Mouse (Mus musculus): ENCODE data around the gene Zfp704.

Gene Zfp704

GRCm38 (mm10) chr3:9518936-9519335 is 90.9 kb downstream of the Zfp704 start:
- no peak for DNase-seq (ENCODE audit: low spot score in 2 of 2)

- DNase-seq (ENCODE audit: low spot score in 2 of 2) = no peak
These were observed 93.6 kb downstream of the Zfp704 start for GRCm38 (mm10) chr3:9516119-9516855.

GRCm38 (mm10) chr3:9515527-9515926 is 94.4 kb downstream of the Zfp704 start:
- DNase-seq (ENCODE audit: low spot score in 2 of 2) = no peak

- no peak for DNase-seq (ENCODE audit: low spot score in 2 of 2)
These were observed 96.2 kb downstream of the Zfp704 start for GRCm38 (mm10) chr3:9513703-9514110.

- no peak for DNase-seq (ENCODE audit: low spot score in 2 of 2)
These were observed 97.7 kb downstream of the Zfp704 start for GRCm38 (mm10) chr3:9512199-9512598.

GRCm38 (mm10) chr3:9505692-9506211 is 104.1 kb downstream of the Zfp704 start:
- DNase-seq (ENCODE audit: low spot score in 2 of 2) = no peak

GRCm38 (mm10) chr3:9504371-9504770 is 105.5 kb downstream of the Zfp704 start:
- DNase-seq (ENCODE audit: low spot score in 2 of 2) = no peak

GRCm38 (mm10) chr3:9500725-9501124 is 109.2 kb downstream of the Zfp704 start:
- peak; percentile 88 to 91 for DNase-seq (ENCODE audit: low spot score in 2 of 2)

- DNase-seq (ENCODE audit: low spot score in 2 of 2) = peak in 1 of 2 experiments; percentile 34
These were observed 109.8 kb downstream of the Zfp704 start for GRCm38 (mm10) chr3:9499994-9500553.

GRCm38 (mm10) chr3:9499489-9499888 is 110.4 kb downstream of the Zfp704 start:
- DNase-seq (ENCODE audit: low spot score in 2 of 2) = no peak

- no peak for DNase-seq (ENCODE audit: low spot score in 2 of 2)
These were observed 112.6 kb downstream of the Zfp704 start for GRCm38 (mm10) chr3:9497260-9497659.

- DNase-seq (ENCODE audit: low spot score in 2 of 2) = no peak
These were observed 118.1 kb downstream of the Zfp704 start for GRCm38 (mm10) chr3:9491766-9492283.

GRCm38 (mm10) chr3:9487644-9488043 is 122.2 kb downstream of the Zfp704 start:
- no peak for DNase-seq (ENCODE audit: low spot score in 2 of 2)

- DNase-seq (ENCODE audit: low spot score in 2 of 2) = no peak
These were observed 124.4 kb downstream of the Zfp704 start for GRCm38 (mm10) chr3:9485506-9485905.

GRCm38 (mm10) chr3:9481956-9482355 is 127.9 kb downstream of the Zfp704 start:
- DNase-seq (ENCODE audit: low spot score in 2 of 2) = no peak

- DNase-seq (ENCODE audit: low spot score in 2 of 2) = no peak
These were observed 128.5 kb downstream of the Zfp704 start for GRCm38 (mm10) chr3:9481358-9481757.

- DNase-seq (ENCODE audit: low spot score in 2 of 2) = no peak
These were observed 128.9 kb downstream of the Zfp704 start for GRCm38 (mm10) chr3:9480936-9481335.

- no peak for DNase-seq (ENCODE audit: low spot score in 2 of 2)
These were observed 132.5 kb downstream of the Zfp704 start for GRCm38 (mm10) chr3:9477386-9477785.

- no peak for DNase-seq (ENCODE audit: low spot score in 2 of 2)
These were observed 133.5 kb downstream of the Zfp704 start for GRCm38 (mm10) chr3:9476336-9476735.

- DNase-seq (ENCODE audit: low spot score in 2 of 2) = no peak
These were observed 134.4 kb downstream of the Zfp704 start for GRCm38 (mm10) chr3:9475501-9475900.

- no peak for DNase-seq (ENCODE audit: low spot score in 2 of 2)
These were observed 135.6 kb downstream of the Zfp704 start for GRCm38 (mm10) chr3:9474331-9474730.

GRCm38 (mm10) chr3:9466287-9466686 is 143.6 kb downstream of the Zfp704 start:
- peak in 1 of 2 experiments; percentile 64 for DNase-seq (ENCODE audit: low spot score in 2 of 2)

- DNase-seq (ENCODE audit: low spot score in 2 of 2) = no peak
These were observed 144.2 kb downstream of the Zfp704 start for GRCm38 (mm10) chr3:9465731-9466130.
